Mouse (Mus musculus) cerebral cortex, adult 2 months (tissue): ENCODE results near the gene Rit1.

Experiments used
- WGBS: fragments of 180-500 bp; shearing (Covaris S2); methylation state at CpG from one replicate; pipeline ENCODE4 v1.1.7; 2018; 5-methylcytosine and 5-hydroxymethylcytosine counted together

Gene Rit1

GRCm38 (mm10) chr3:88716399-88717197 lies at the start of gene Rit1:
Gene Rit1 (plus strand): TSS chr3:88716838.
- 2% methylated on average over 27 of the region's 27 CpGs for WGBS

- 7% methylated on average over 11 of the region's 11 CpGs for WGBS
These were observed 39.2 kb upstream of the Rit1 start for GRCm38 (mm10) chr3:88677399-88677798.

GRCm38 (mm10) chr3:88683814-88684213 lies 32.8 kb upstream of the Rit1 start:
- 93% methylated on average over 2 of the region's 2 CpGs for WGBS

GRCm38 (mm10) chr3:88684236-88684979 lies 32.2 kb upstream of the Rit1 start:
- 48% methylated on average over 8 of the region's 8 CpGs for WGBS

- WGBS, result under 1% methylated on average over 47 of the region's 47 CpGs
These were observed 31.4 kb upstream of the Rit1 start, which contains the start of gene Khdc4 for GRCm38 (mm10) chr3:88684980-88685941. Gene Khdc4 (plus strand): TSS chr3:88685803.

- WGBS, result under 1% methylated on average over 45 of the region's 45 CpGs
These were observed 30.6 kb upstream of the Rit1 start for GRCm38 (mm10) chr3:88685958-88686451.

GRCm38 (mm10) chr3:88686734-88687611 lies 29.7 kb upstream of the Rit1 start:
- WGBS, result 30% methylated on average over 13 of the region's 13 CpGs

- WGBS, result 74% methylated on average over 5 of the region's 5 CpGs
These were observed 27.6 kb upstream of the Rit1 start for GRCm38 (mm10) chr3:88689079-88689478.

- WGBS, result 88% methylated on average over 1 of the region's 1 CpGs
These were observed 18.6 kb upstream of the Rit1 start for GRCm38 (mm10) chr3:88698051-88698450.

- 94% methylated on average over 6 of the region's 6 CpGs for WGBS
These were observed 17.8 kb upstream of the Rit1 start for GRCm38 (mm10) chr3:88698834-88699233.

GRCm38 (mm10) chr3:88700247-88700646 lies 16.4 kb upstream of the Rit1 start:
- WGBS, result 57% methylated on average over 3 of the region's 3 CpGs

- 59% methylated on average over 3 of the region's 3 CpGs for WGBS
These were observed 15.4 kb upstream of the Rit1 start for GRCm38 (mm10) chr3:88701222-88701621.

GRCm38 (mm10) chr3:88713709-88714108 lies 2.9 kb upstream of the Rit1 start:
- WGBS, result 89% methylated on average over 4 of the region's 4 CpGs

GRCm38 (mm10) chr3:88714725-88715124 lies 1.9 kb upstream of the Rit1 start:
- WGBS, result 82% methylated on average over 2 of the region's 2 CpGs

- WGBS, result 86% methylated on average over 5 of the region's 5 CpGs
These were observed 922 bp upstream of the Rit1 start for GRCm38 (mm10) chr3:88715716-88716115.

GRCm38 (mm10) chr3:88717198-88717798 lies 660 bp downstream of the Rit1 start:
- WGBS, result 3% methylated on average over 9 of the region's 9 CpGs

- WGBS, result 20% methylated on average over 1 of the region's 1 CpGs
These were observed 1.2 kb downstream of the Rit1 start for GRCm38 (mm10) chr3:88717831-88718230.

- 49% methylated on average over 2 of the region's 2 CpGs for WGBS
These were observed 2.5 kb downstream of the Rit1 start for GRCm38 (mm10) chr3:88719098-88719497.

GRCm38 (mm10) chr3:88736556-88736955 lies 19.9 kb downstream of the Rit1 start:
- 94% methylated on average over 2 of the region's 2 CpGs for WGBS

- 52% methylated on average over 3 of the region's 3 CpGs for WGBS
These were observed 22.0 kb downstream of the Rit1 start for GRCm38 (mm10) chr3:88738641-88739040.
